Mouse (Mus musculus): ENCODE data around the gene Hist2h2bb.

DNA sequence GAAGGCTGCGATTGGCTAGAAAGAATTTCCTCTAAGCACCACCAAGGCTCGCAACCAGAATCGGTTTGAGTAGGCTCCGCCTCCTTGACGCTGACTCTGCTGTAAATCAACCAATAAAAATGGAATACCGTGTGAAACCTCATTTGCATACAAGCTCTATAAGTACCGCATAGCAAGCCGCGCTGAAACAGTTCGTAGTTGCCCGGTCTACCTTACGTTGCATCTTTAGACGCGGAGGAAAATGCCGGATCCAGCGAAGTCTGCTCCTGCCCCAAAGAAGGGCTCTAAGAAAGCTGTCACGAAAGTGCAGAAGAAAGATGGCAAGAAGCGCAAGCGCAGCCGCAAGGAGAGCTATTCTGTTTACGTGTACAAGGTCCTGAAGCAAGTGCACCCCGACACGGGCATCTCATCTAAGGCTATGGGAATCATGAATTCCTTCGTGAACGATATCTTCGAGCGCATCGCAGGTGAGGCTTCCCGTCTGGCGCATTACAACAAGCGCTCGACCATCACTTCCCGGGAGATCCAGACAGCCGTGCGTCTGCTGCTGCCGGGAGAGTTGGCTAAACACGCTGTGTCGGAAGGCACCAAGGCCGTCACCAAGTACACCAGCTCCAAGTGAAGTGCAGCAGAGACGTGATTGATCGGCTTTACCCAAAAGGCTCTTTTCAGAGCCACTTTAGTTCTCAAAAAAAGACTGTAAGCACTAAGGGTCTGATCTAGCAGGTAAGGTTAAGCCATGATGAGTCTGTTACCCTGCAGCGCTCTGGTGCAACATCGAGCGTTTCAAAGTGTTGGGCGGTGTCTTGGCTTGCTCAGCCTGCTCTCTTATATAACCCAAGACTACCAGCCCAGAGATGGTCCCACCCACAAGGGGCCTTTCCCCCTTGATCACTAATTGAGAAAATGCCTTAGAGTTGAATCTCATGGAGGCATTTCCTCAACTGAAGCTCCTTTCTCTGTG is at the start of gene Hist2h2bb:
- TF ChIP-seq GATA1 (IDR thresholded peaks at IDR 0.05; ENCODE audit: borderline replicate concordance, low read length) = no peak
- no peak for TF ChIP-seq FLI1 (IDR thresholded peaks at IDR 0.05; ENCODE audit: low read length)

Data from megakaryocyte, embryonic 14.5 days (primary cell).